Mouse (Mus musculus) ES-E14 (cell line): ENCODE measurements at regions not wholly inside any gene's neighbourhood (a gene's known extent, or its start where the extent isn't known, plus 50 kb on each side); places are given as distances from the start of the nearest gene placed in this dataset.

Source experiments
- CHD2 ChIP-seq: IDR thresholded peaks from 2 replicates; pipeline ENCODE4 v1.6.1; 2014; ENCODE audit warnings: mild to moderate bottlenecking, low read depth, low read length, inconsistent platforms
- HCFC1 ChIP-seq: IDR thresholded peaks from 2 replicates; pipeline ENCODE4 v1.6.1; 2012; ENCODE audit warnings: low read length, inconsistent platforms, borderline replicate concordance; ENCODE audit not compliant: insufficient read depth
- MAFK ChIP-seq: IDR thresholded peaks from 2 replicates; pipeline ENCODE4 v1.6.1; 2014; ENCODE audit warnings: mild to moderate bottlenecking, low read depth, low read length, inconsistent platforms; ENCODE audit not compliant: insufficient read depth
- ZC3H11A ChIP-seq: IDR thresholded peaks from 2 replicates; pipeline ENCODE4 v1.6.1; 2012; ENCODE audit warnings: low read depth, mild to moderate bottlenecking, inconsistent platforms, low read length, borderline replicate concordance
- ZNF384 ChIP-seq: IDR thresholded peaks from 2 replicates; pipeline ENCODE4 v1.6.1; 2012; ENCODE audit warnings: low read depth, low read length, inconsistent platforms

- TF ChIP-seq MAFK (no peak), CHD2 (no peak), ZC3H11A (no peak), ZNF384 (no peak), HCFC1 (no peak)
Observed at GRCm38 (mm10) chr3:149462121-149462541, 471.8 kb upstream of the Adgrl2 start.
